Mouse (Mus musculus): ENCODE data around the gene Cog4. TPM values are rescaled to one million over a fixed set of nuclear protein-coding genes. Genes with fewer than 3 reads are reported as not detected.
"Not testable (repeated sequence)": the region's sequence is repeated elsewhere in the genome, so short reads cannot be mapped to it uniquely, and the experiment has no call there.

The Cog4 gene
- total and polyA plus RNA-seq, 2 experiments from 2014 or later = 50.9 to 51.0 TPM

- H3K4me3 ChIP-seq (ENCODE audit: low read depth, low read length) = 0 out of 2 replicates have a peak overlapping the region, but pooled peaks have one; percentile 62
- no peak for ATAC-seq (ENCODE audit: low FRiP score)
- no peak overlapping the region for H3K4me2 ChIP-seq (ENCODE audit: low read depth, low read length, poor library complexity, severe bottlenecking)
Measured at GRCm38 (mm10) chr8:110844941-110845340, 1.5 kb upstream of the Cog4 start.

GRCm38 (mm10) chr8:110845821-110846404 lies 487 bp upstream of the Cog4 start:
- no peak for ATAC-seq (ENCODE audit: low FRiP score)
- H3K27me3 ChIP-seq (ENCODE audit: insufficient read depth, low read length) = no peaks in the 10 kb centered on the region
- TF ChIP-seq CTCF (IDR thresholded peaks at IDR 0.05) = no peak
- DNase-seq (ENCODE audit: low spot score) = no peak
- peak overlapping the region; percentile 62 for H3K4me3 ChIP-seq (ENCODE audit: low read depth, low read length)
- H3K4me1 ChIP-seq (ENCODE audit: insufficient read depth, low read length) = peaks cover 4% of the 10 kb centered on the region; the same call in 1 of the 2 replicates
- H3K4me2 ChIP-seq (ENCODE audit: low read depth, low read length, poor library complexity, severe bottlenecking) = peak overlapping the region; percentile 74
- no peaks in the 10 kb centered on the region for H3K9me3 ChIP-seq (ENCODE audit: low read length)
- H3K9ac ChIP-seq (replicated peaks; ENCODE audit: low read length, poor library complexity, severe bottlenecking) = peak overlapping the region; percentile 77
- peak overlapping the region; percentile 90 for H3K27ac ChIP-seq (ENCODE audit: low read depth, low read length)
- peaks cover 32% of the 10 kb centered on the region for H3K36me3 ChIP-seq (ENCODE audit: insufficient read depth, low read length)
- 10% methylated on average over 17 of the region's 17 CpGs for WGBS

More at GRCm38 (mm10) chr8:110844941-110845340, 1.5 kb upstream of the Cog4 start:
- WGBS = 74% methylated on average over 3 of the region's 3 CpGs
- TF ChIP-seq CTCF (IDR thresholded peaks at IDR 0.05) = no peak
- Histone ChIP-seq H3K4me1 (ENCODE audit: insufficient read depth, low read length) (peaks cover 4% of the 10 kb centered on the region; the same call in 1 of the 2 replicates), H3K36me3 (ENCODE audit: insufficient read depth, low read length) (peaks cover 28% of the 10 kb centered on the region), H3K9ac (replicated peaks; ENCODE audit: low read length, poor library complexity, severe bottlenecking) (no peak overlapping the region), H3K27ac (ENCODE audit: low read depth, low read length) (no peak overlapping the region), H3K27me3 (ENCODE audit: insufficient read depth, low read length) (no peaks in the 10 kb centered on the region), H3K9me3 (ENCODE audit: low read length) (no peaks in the 10 kb centered on the region)
- DNase-seq (ENCODE audit: low spot score) = no peak

- 2% methylated on average over 13 of the region's 13 CpGs for WGBS
- TF ChIP-seq CTCF (IDR thresholded peaks at IDR 0.05) = no peak
- no peak for ATAC-seq (ENCODE audit: low FRiP score)
Measured at GRCm38 (mm10) chr8:110847171-110847549, 760 bp downstream of the Cog4 start.

DNA sequence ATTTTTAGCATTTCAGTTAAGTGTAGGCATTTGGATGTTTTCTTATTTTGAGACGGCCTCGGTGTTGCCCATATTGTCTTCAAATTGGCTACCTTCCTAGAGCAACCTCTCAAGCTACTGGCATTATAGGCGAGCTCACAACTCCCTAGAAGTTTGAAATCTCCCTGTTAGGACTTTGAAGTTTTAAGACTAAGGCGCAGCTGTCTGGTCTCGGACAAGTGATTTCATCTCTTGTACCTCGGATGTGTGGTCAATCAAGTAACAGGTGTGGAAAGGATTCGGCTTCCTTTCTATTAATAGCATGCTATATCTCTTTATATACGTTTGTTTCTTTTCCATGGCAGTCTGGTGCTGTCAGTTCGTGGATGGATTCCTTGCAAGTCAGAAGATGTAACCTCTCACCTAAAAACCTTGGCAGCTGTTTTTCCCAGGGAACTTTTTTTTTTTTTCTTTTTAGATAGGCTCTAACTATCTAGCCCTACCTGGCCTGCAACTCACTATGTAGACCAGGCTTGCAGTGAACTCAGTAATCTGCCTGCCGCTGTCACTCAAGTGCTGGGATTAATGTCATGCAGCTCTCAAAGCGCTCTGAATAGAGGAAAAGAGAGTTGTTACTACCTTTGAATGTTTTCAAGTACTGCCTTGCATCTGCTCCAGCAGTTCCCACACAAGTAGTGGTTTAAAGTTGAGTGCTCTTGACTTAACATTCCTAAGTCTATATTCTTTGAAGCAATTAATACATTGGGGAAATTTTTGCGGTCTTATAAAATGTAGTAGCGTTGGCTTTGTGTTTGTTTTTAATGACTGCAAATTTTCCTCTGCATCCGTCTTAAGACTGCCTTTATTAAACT lies 1.5 kb downstream of the Cog4 start:
- H3K4me1 ChIP-seq (ENCODE audit: insufficient read depth, low read length) = peaks cover 4% of the 10 kb centered on the region; the same call in 1 of the 2 replicates
- H3K27ac ChIP-seq (ENCODE audit: low read depth, low read length) = no peak overlapping the region
- peak overlapping the region; percentile 62 for H3K4me3 ChIP-seq (ENCODE audit: low read depth, low read length)
- DNase-seq (ENCODE audit: low spot score) (no peak), ATAC-seq (ENCODE audit: low FRiP score) (no peak)
- WGBS = 60% methylated on average over 14 of the region's 14 CpGs
- H3K36me3 ChIP-seq (ENCODE audit: insufficient read depth, low read length) = peaks cover 42% of the 10 kb centered on the region
- no peaks in the 10 kb centered on the region for H3K27me3 ChIP-seq (ENCODE audit: insufficient read depth, low read length)
- peak overlapping the region; percentile 74 for H3K4me2 ChIP-seq (ENCODE audit: low read depth, low read length, poor library complexity, severe bottlenecking)
- peak overlapping the region; percentile 77; the same call in 1 of the 2 replicates for H3K9ac ChIP-seq (replicated peaks; ENCODE audit: low read length, poor library complexity, severe bottlenecking)
- H3K9me3 ChIP-seq (ENCODE audit: low read length) = no peaks in the 10 kb centered on the region
- TF ChIP-seq CTCF (IDR thresholded peaks at IDR 0.05) = no peak

More at GRCm38 (mm10) chr8:110847171-110847549, 760 bp downstream of the Cog4 start:
- Histone ChIP-seq H3K4me2 (ENCODE audit: low read depth, low read length, poor library complexity, severe bottlenecking) (peak overlapping the region; percentile 74), H3K4me1 (ENCODE audit: insufficient read depth, low read length) (peaks cover 4% of the 10 kb centered on the region; the same call in 1 of the 2 replicates), H3K27ac (ENCODE audit: low read depth, low read length) (peak overlapping the region; percentile 90), H3K4me3 (ENCODE audit: low read depth, low read length) (peak overlapping the region; percentile 62), H3K36me3 (ENCODE audit: insufficient read depth, low read length) (peaks cover 34% of the 10 kb centered on the region), H3K27me3 (ENCODE audit: insufficient read depth, low read length) (no peaks in the 10 kb centered on the region), H3K9ac (replicated peaks; ENCODE audit: low read length, poor library complexity, severe bottlenecking) (peak overlapping the region; percentile 77), H3K9me3 (ENCODE audit: low read length) (no peaks in the 10 kb centered on the region)
- no peak for DNase-seq (ENCODE audit: low spot score)

DNA sequence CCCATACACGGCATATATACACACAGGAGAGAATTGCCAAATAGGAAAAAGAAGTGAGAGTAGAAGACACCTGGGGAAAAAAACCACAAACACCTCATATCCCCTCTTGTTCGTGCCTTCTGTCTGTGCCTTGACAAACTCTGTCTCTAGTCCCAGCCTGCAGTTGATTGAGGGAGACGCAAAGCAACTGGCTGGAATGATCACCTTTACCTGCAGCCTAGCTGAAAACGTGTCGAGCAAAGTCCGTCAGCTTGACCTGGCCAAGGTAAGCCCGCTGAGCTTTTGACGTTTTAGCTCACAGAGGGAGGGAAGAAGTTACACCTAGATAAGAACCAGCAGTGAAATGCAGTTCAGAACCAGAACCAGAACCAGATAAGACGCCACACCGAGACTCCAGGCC lies 4.8 kb downstream of the Cog4 start:
- Histone ChIP-seq H3K9ac (replicated peaks; ENCODE audit: low read length, poor library complexity, severe bottlenecking) (no peak overlapping the region), H3K27me3 (ENCODE audit: insufficient read depth, low read length) (no peaks in the 10 kb centered on the region), H3K4me2 (ENCODE audit: low read depth, low read length, poor library complexity, severe bottlenecking) (no peak overlapping the region), H3K4me3 (ENCODE audit: low read depth, low read length) (no peak overlapping the region), H3K9me3 (ENCODE audit: low read length) (no peaks in the 10 kb centered on the region), H3K36me3 (ENCODE audit: insufficient read depth, low read length) (peaks cover 48% of the 10 kb centered on the region), H3K4me1 (ENCODE audit: insufficient read depth, low read length) (no peaks in the 10 kb centered on the region; the same call in 1 of the 2 replicates), H3K27ac (ENCODE audit: low read depth, low read length) (no peak overlapping the region)
- DNase-seq (ENCODE audit: low spot score) = no peak
- ATAC-seq (ENCODE audit: low FRiP score) = no peak
- no peak for TF ChIP-seq CTCF (IDR thresholded peaks at IDR 0.05)
- WGBS = 97% methylated on average over 10 of the region's 10 CpGs

DNA sequence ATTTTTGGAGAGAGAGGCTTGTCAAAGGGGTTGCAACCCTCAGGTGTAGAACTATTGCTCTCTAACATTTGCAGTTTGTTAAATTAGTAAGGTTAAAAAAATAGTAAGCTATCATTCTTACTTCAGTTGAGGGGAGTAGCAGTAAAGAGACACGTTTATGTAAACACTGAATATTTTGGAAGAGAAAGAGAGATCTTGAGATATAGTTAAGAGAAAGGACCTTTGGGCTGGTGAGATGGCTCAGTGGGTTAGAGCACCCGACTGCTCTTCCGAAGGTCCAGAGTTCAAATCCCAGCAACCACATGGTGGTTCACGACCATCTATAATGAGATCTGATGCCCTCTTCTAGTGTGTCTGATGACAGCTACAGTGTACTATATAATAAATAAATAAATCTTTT lies 9.7 kb downstream of the Cog4 start:
- H3K4me2 ChIP-seq (ENCODE audit: low read depth, low read length, poor library complexity, severe bottlenecking); H3K27me3 ChIP-seq (ENCODE audit: insufficient read depth, low read length); H3K4me1 ChIP-seq (ENCODE audit: insufficient read depth, low read length); ATAC-seq (ENCODE audit: low FRiP score); H3K27ac ChIP-seq (ENCODE audit: low read depth, low read length); H3K9me3 ChIP-seq (ENCODE audit: low read length); DNase-seq (ENCODE audit: low spot score); H3K9ac ChIP-seq (replicated peaks; ENCODE audit: low read length, poor library complexity, severe bottlenecking); H3K4me3 ChIP-seq (ENCODE audit: low read depth, low read length): not testable (repeated sequence)
- peaks cover 63% of the 10 kb centered on the region for H3K36me3 ChIP-seq (ENCODE audit: insufficient read depth, low read length)
- 93% methylated on average over 3 of the region's 4 CpGs for WGBS
